Mouse (Mus musculus) mouse embryonic stem cell (cell line): ENCODE measurements at regions not wholly inside any gene's neighbourhood (a gene's known extent, or its start where the extent isn't known, plus 50 kb on each side); places are given as distances from the start of the nearest gene placed in this dataset.

Experiments
- in situ Hi-C, 2 experiments: fragments of 300-500 bp; cut with MboI; formaldehyde crosslinking; loops; 1 replicate in 1 of 2; 3 replicates in 1 of 2; pipeline ENCODE4 v1.14.3; 2019 to 2020; ENCODE audit warnings: low sequenced_read_pairs in 2 of 2, low pct_unique_long_range_greater_than_20kb in 1 of 2, mixed read lengths in 1 of 2; ENCODE audit not compliant: unreplicated experiment in 1 of 2

GRCm38 (mm10) chr12:9253306-9254074 is 223.7 kb downstream of the Ttc32 start:
- in situ Hi-C loops: no loop called here

- in situ Hi-C loops: no loop called here
Observed at GRCm38 (mm10) chr12:9254301-9254860, 224.6 kb downstream of the Ttc32 start.

- in situ Hi-C loops: no loop called here
Observed at GRCm38 (mm10) chr12:9255661-9256486, 226.1 kb downstream of the Ttc32 start.

GRCm38 (mm10) chr12:9256487-9256820 is 226.7 kb downstream of the Ttc32 start:
- in situ Hi-C loops: no loop called here

GRCm38 (mm10) chr12:9258221-9258620 is 228.4 kb downstream of the Ttc32 start:
- in situ Hi-C loops: no loop called here

- in situ Hi-C loops: no loop called here
Observed at GRCm38 (mm10) chr12:9261662-9262061, 231.9 kb downstream of the Ttc32 start.

- in situ Hi-C loops: no loop called here
Observed at GRCm38 (mm10) chr12:9266221-9266620, 236.4 kb downstream of the Ttc32 start.

GRCm38 (mm10) chr12:9271484-9271883 is 241.7 kb downstream of the Ttc32 start:
- in situ Hi-C loops: no loop called here

GRCm38 (mm10) chr12:9274181-9274580 is 244.4 kb downstream of the Ttc32 start:
- in situ Hi-C loops: no loop called here

GRCm38 (mm10) chr12:9275697-9276096 is 245.9 kb downstream of the Ttc32 start:
- in situ Hi-C loops: no loop called here

- in situ Hi-C loops: no loop called here
Observed at GRCm38 (mm10) chr12:9278735-9279134, 248.9 kb downstream of the Ttc32 start.

- in situ Hi-C loops: no loop called here
Observed at GRCm38 (mm10) chr12:9279893-9280605, 250.3 kb downstream of the Ttc32 start.

- in situ Hi-C loops: no loop called here
Observed at GRCm38 (mm10) chr12:9287271-9287670, 257.5 kb downstream of the Ttc32 start.

GRCm38 (mm10) chr12:9292656-9293055 is 262.9 kb downstream of the Ttc32 start:
- in situ Hi-C loops: no loop called here

- in situ Hi-C loops: no loop called here
Observed at GRCm38 (mm10) chr12:9295211-9295610, 265.4 kb downstream of the Ttc32 start.

- in situ Hi-C loops: no loop called here
Observed at GRCm38 (mm10) chr12:9298848-9299655, 269.3 kb downstream of the Ttc32 start.

GRCm38 (mm10) chr12:9304146-9304545 is 265.8 kb upstream of the Osr1 start:
- in situ Hi-C loops: no loop called here
